Mouse (Mus musculus) small intestine, adult 2 months (tissue): ENCODE data around the gene Chchd5.

Source experiments
- CTCF ChIP-seq: fragments of 200-500 bp; IDR thresholded peaks from 2 replicates; pipeline ENCODE4 v1.5.1; 2012; ENCODE audit warnings: low read depth, mild to moderate bottlenecking, control low read depth, inconsistent platforms, low read length, moderate library complexity, mixed read lengths; ENCODE audit not compliant: insufficient replicate concordance, insufficient read length; ENCODE audit errors: extremely low read depth
- POLR2A ChIP-seq: fragments of 200-500 bp; IDR thresholded peaks from 2 replicates; pipeline ENCODE4 v1.6.1; 2012; ENCODE audit warnings: low read depth, mild to moderate bottlenecking, control low read depth, inconsistent platforms, low read length, moderate library complexity

DNA sequence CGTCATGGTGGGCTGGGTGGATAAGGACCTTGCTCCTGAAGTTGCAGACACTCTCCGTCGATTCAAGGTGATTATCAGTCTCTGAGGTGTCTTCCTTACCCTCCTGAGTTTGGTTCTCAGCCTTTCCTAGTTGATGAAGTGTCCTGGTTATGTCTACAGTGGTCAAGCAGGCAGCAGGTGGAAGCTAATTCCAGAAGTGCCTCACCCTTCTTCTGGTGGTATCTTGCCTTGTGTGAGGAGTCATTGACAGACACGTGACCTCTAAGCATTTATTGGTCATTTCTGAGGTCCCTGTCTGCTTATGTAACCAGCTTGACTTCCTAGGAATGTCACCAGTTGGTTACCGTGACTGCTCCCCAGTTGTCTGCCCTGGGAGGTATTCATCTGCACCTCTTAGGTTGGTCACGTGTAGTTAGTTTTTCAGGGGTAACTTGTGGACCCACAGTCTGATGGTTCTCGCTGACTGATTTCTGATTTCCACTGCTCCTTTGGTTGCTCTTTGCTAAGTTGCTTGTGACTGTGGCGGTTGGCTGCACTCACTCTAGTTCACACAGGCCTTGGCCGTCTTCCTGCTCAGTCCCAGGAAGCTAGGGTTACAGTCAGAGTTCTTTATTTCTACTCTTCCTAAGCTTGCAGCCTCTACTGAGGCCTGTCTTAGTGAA lies 13.7 kb upstream of the Chchd5 start:
- TF ChIP-seq CTCF = no peak
- TF ChIP-seq POLR2A = no peak
